Mouse (Mus musculus) urinary bladder, adult 2 months (tissue): ENCODE data around the gene Timm8a1. TPM values are rescaled to one million over a fixed set of nuclear protein-coding genes. Genes with fewer than 3 reads are reported as not detected.
"Not testable (repeated sequence)": the region's sequence is repeated elsewhere in the genome, so short reads cannot be mapped to it uniquely, and the experiment has no call there.

Experiments used
- DNase-seq: peaks from one replicate; pipeline ENCODE4 v3.0.0; 2022; ENCODE audit warnings: low spot score
- polyA plus RNA-seq: library from polyadenylated mRNA; depleted of rRNA; stranded (reverse); fragments of >200 nt; gene quantifications from 2 replicates; pipeline ENCODE4 v1.2.3, GENCODE M21; 2012; rRNA removed

The Timm8a1 gene
- 8.6 and 9.2 TPM in 2 replicates for polyA plus RNA-seq

DNA sequence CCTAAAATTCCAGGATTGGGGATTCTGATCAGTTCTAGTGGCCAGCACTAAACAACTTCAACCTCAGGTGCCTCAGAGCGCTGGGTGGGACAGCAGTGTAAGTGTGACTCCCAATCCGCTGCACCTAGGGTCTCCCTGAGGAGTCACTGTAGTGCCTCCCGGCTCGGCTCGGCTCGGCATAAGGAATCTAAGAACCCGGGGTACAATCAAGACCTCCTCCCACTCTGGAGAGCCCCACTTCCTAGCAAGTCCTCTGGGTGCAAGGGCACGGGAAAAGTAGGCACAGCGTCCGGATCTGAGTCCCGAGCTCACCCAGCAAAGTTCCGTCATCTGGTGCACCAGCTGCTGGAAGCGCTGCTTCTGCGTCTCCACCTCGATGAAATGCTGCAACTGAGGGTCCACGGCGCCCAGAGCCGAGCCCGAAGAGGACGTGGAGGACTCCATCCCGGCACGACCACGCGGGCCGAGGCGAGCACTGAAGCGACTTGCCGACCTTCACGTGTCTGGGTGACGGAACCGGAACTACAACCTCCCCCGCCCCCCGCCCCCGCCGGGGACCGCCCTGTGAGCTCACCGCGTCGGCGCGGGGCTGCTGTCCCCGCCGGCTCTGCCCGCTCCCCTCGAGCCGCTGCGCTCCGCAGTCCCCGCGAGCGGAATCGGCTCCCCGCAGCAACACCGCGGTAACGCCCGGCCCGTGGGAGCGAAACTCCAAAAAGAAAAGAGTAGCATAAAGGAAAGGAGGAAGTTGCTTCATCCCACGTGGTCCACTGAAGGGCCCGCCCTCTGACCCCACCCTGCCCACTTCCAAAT, at the start of gene Timm8a1:
Gene Timm8a1 (minus strand): TSS at position 721 of the 810 bp plus-strand sequence.
- peak; percentile 44 for DNase-seq

- no peak for DNase-seq
Measured at GRCm38 (mm10) chrX:134589836-134590235, 48.2 kb upstream of the Timm8a1 start.

GRCm38 (mm10) chrX:134588997-134589396, 47.3 kb upstream of the Timm8a1 start:
- no peak for DNase-seq

DNA sequence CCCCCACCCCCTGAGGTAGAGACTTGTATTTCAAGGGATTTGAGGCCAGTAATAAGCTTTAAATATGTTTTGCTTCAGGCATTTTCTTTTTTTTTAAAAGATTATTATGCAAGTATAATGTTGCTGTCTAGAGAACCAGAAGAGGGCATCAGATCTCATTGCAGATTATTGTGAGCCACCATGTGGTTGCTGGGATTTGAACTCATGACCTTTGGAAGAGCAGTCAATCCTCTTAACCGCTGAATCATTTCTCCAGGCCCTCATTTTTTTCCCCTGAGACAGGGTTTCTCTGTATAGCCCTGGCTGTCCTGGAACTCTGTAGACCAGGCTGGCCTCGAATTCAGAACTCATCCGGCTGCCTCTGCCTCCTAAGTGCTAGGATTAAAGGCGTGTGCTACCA, 46.6 kb upstream of the Timm8a1 start:
- no peak for DNase-seq

GRCm38 (mm10) chrX:134586447-134586846, 44.8 kb upstream of the Timm8a1 start:
- no peak for DNase-seq

GRCm38 (mm10) chrX:134585103-134586002, 43.7 kb upstream of the Timm8a1 start, which contains the start of gene Rpl36a:
Rpl36a (plus strand) TSS chrX:134585654.
- DNase-seq = peak; percentile 66

GRCm38 (mm10) chrX:134582888-134583669, 41.4 kb upstream of the Timm8a1 start, which contains the start of gene Btk:
Btk (minus strand) TSS chrX:134583570.
- no peak for DNase-seq

DNA sequence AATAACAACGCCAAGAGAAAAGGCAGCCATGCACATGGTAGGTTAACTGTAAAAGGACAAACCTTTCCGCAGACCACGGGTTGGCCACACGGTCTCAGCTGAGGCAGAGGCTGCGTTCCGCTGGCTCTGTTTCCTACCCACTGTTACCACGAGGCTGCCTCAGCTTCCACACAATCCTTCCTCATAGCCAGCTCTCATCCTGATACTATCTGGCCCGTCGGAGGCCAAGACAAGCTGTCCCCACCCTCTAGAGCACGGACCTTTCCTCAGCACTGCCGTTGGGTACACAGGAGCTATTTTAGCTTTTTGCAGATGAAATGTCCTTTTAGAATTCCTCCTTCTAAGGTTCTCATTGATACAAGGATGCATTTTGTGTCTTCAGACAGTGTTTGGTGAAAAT, 40.6 kb upstream of the Timm8a1 start:
- DNase-seq = no peak

- DNase-seq = no peak
Measured at GRCm38 (mm10) chrX:134580528-134581305, 39.1 kb upstream of the Timm8a1 start.

- no peak for DNase-seq
Measured at GRCm38 (mm10) chrX:134577896-134578295, 36.2 kb upstream of the Timm8a1 start.

DNA sequence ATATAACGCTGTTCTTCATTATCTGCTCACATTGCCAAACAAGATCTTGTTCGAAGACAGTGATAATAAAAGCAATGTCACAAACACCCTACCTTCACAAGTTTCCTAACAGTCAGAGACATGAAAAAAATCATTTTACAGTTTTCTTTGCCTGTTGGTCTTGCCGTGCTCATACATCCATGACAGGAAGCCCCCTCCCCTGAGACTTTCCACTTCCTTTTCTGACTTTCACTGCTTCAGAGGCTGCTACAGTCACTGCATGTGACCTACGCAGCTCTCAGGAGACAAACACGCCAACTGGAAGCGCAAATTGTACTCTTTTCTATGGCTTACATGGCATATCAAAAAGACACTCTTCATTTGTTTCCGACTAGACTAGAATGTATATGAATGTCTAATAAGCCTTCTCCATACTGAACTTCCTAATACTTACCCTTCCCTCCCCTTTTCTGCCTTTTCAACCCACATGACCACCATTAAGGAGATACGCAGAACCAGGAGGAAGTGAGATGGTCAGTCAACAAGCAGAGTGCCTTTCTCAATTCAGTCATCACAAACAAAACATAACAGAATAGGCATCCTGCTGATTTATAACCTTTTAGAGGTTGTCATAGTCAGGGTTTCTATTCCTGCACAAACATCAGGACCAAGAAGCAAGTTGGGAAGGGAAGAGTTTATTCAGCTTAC, 25.0 kb upstream of the Timm8a1 start:
- DNase-seq = no peak

DNA sequence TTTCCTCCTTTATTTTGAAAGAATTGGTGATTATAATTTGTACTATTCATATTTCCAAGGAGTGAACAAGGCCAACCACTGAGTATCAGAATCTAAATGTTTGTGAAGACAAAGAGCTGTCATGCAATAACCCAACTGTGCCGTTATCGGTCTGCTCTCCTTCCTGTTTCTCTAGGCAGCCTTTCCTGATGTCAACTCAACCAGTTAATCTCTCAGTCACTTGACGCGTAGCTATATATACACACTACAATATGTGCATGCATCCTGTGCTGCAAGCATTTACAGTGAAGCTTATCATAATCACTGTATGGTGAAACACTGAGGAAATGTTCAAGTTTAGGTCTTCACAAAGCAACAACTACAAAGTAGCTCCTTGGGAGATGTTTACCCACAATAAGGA, 22.7 kb upstream of the Timm8a1 start:
- no peak for DNase-seq

DNA sequence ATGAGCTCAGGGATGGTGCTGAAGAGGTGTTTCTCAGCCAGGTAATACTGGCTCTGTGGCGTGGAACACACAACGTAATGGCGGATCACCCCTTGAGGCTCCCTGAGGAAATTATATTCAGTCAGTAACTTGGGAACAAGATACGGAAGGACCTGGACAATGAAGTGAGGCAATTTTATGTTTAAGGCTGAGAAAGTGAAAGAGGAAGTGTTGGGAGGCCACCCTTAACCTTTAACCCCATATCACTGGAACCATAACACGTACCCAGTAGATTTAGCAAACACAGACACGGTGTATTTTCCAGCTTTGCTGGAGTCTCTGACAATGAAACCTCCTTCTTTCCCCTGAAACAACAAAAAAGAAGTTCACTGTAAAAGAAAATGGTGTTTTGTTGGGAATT, 12.8 kb upstream of the Timm8a1 start:
- no peak for DNase-seq

DNA sequence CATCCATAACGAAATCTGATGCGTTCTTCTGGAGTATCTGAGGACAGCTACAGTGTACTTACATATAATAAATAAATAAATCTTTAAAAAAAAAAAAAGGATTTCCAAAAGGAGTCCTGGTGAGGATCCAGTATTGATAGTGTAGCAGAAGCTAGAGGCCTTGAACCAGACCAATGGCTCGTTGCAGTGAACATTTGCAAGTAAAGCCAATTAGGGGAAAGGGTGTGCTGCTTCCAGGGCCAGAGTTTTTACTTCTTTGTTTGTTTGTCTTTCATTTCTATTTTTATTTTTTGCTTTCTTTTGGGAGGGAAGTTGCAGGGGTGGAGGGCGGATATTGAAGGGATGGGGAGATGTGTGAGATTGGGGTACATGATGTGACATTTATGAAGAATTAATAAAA, 11.7 kb upstream of the Timm8a1 start:
- DNase-seq = no peak

DNA sequence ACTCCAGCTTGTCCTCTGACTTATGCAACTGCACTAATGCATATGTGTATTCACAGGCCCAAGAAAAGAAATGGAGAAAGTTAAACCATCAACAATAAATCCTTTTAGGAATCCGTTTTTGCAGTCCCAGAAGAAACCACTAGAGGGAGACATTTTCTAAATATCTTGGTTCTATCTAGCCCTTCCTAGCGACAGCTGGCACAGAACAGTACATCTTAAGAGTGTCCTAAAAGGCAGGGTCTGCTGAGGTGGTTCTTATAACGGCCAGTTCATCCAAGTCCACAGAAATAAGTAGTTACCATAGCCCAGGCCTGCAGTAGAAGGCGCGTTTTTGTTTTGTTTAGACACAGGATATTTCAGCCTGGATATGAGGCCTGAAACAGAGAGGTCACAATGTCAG, 9.2 kb upstream of the Timm8a1 start:
- no peak for DNase-seq

GRCm38 (mm10) chrX:134547330-134547729, 5.7 kb upstream of the Timm8a1 start:
- DNase-seq = no peak

DNA sequence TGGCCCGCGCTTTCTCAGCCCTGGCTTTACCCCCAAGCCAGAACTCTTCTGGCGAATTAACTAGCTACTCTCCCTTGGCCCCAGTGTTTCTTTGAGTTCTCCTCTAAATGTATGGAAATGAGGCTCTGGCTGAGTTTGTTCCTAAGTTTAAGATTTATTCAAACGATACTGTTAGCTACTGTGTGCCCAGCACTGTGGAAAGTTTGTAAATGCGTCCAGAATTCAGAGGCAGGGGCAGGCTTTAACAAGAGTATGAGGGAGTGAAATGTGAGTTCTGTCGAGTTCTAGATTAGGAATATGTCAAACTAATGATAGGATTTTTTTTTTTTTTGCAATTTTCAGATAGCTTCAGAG, 267 bp upstream of the Timm8a1 start:
- DNase-seq = no peak

DNA sequence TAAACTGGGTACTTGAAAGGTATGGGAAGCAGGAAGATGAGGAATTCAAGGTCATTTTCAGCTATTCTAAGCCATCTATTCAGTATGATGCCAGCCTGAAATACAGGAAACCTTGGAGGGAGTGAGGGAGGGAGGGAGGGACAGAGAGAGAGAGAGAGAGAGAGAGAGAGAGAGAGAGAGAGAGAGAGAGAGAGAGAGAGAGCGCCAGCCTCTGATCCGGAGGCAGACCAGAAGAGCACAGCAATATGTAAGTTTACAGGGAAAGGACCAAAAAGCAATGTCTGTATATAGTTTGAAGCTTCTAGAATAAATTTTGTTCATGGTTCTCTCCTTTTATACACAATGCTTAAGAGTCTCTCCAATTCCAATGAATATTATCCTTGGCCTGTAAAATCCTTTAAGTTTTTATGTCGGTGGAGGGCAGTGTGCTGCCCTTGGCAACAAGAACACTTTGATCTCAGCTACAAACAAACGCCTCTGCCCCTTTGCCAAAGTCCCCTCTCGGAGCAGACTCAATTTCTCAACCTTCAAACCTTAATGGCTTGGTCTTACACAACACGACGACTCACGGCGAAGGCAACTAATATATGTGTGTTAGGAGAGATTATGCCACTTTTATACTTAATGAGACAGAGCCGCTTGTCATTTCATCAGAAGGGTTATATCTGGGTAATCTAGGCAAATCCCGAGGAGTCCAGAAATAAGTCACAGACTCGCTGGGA, 1.1 kb downstream of the Timm8a1 start:
- DNase-seq = no peak

GRCm38 (mm10) chrX:134539795-134540194, 1.9 kb downstream of the Timm8a1 start:
- not testable (repeated sequence) for DNase-seq

DNA sequence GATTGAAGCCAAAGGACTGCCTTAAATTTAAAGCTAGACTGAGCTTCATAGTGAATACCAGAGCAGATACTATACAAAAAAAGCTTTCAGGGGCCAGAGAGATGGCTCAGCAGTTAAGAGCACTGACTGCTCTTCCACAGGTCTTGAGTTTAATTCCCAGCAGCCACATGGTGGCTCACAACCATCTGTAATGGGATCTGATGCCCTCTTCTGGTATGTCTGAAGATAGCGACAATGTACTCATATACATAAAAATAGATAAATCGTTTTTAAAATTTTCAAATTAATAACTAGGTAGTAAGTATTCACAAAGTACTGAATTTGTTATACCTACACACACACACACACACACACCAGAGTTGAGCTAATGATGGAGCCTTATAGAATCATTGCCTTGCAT, 8.3 kb downstream of the Timm8a1 start:
- no peak for DNase-seq
